Mouse (Mus musculus): Measurements from ENCODE around the gene Gm21738. TPM values are rescaled to one million over a fixed set of nuclear protein-coding genes. Genes with fewer than 3 reads are reported as not detected.
"Not testable (repeated sequence)": the region's sequence is repeated elsewhere in the genome, so short reads cannot be mapped to it uniquely, and the experiment has no call there.

Gm21738 gene
- polyA plus RNA-seq (2015; fragmentation: Nextera tagmentation; extraction: Ambion mirVana), result 0.28 TPM in 1 of 2 replicates, not detected in the other

DNA sequence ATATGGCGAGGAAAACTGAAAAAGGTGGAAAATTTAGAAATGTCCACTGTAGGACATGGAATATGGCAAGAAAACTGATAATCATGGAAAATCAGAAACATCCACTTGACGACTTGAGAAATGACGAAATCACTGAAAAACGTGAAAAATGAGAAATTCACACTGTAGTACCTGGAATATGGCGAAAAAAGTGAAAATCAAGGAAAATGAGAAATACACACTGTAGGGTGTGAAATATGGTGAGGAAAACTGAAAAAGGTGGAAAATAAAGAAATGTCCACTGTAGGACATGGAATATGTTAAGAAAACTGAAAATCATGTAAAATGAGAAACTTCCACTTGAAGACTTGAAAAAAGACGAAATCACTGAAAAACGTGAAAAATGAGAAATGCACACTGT lies at the start of gene Gm21738:
Gene Gm21738 (minus strand): TSS at position 101 of the 400 bp plus-strand sequence.
- 78% methylated on average over 7 of the region's 7 CpGs for WGBS
- H3K9me3 ChIP-seq (replicated peaks); H3K4me1 ChIP-seq; H3K4me3 ChIP-seq (replicated peaks); H3K9ac ChIP-seq; H3K27ac ChIP-seq; H3K36me3 ChIP-seq; ATAC-seq (replicated peaks; ENCODE audit: low FRiP score); H3K27me3 ChIP-seq; H3K4me2 ChIP-seq: not testable (repeated sequence)

DNA sequence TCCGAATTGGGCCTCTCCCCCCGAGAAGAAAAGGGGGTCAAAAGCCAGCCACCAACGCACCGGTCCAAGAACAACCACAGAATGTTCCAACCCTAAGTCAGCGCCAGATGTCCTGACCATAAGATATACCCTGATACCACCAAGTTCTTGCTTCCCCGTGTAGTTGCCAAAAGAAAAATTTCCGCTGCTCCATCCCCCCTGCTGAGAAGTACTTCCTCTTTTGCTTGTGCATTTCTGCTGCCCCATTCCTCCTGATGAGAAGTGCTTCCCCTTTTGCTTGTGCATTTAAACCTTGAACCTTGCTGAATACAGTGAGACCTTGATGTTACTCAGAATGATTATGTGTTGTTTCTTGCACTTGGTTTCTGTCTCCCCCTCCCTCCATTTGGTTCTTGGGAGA lies 35.0 kb downstream of the Gm21738 start:
- not testable (repeated sequence) for H3K9ac ChIP-seq; ATAC-seq (replicated peaks; ENCODE audit: low FRiP score); H3K9me3 ChIP-seq (replicated peaks); H3K4me2 ChIP-seq; H3K4me3 ChIP-seq (replicated peaks); H3K4me1 ChIP-seq; H3K36me3 ChIP-seq; H3K27ac ChIP-seq; H3K27me3 ChIP-seq
- 82% methylated on average over 7 of the region's 7 CpGs for WGBS

Other genes with a start within 250 kb of the Gm21738 start
- gene Gm2244, start 131.0 kb upstream of the Gm21738 start, polyA plus RNA-seq (2015; fragmentation: Nextera tagmentation; extraction: Ambion mirVana), result 0.10 TPM in 2 replicates
- gene Gm2237, start 166.2 kb upstream of the Gm21738 start, polyA plus RNA-seq (2015; fragmentation: Nextera tagmentation; extraction: Ambion mirVana), result 1.6 and 2.4 TPM in 2 replicates
- not detected in 2 replicates for gene Gm5458, start 183.7 kb upstream of the Gm21738 start, polyA plus RNA-seq (2015; fragmentation: Nextera tagmentation; extraction: Ambion mirVana)